Mouse (Mus musculus): ENCODE measurements at regions not wholly inside any gene's neighbourhood (a gene's known extent, or its start where the extent isn't known, plus 50 kb on each side); places are given as distances from the start of the nearest gene placed in this dataset.
A peak's percentile ranks its signal among the peaks of the same experiment; 100 is the strongest.

DNA sequence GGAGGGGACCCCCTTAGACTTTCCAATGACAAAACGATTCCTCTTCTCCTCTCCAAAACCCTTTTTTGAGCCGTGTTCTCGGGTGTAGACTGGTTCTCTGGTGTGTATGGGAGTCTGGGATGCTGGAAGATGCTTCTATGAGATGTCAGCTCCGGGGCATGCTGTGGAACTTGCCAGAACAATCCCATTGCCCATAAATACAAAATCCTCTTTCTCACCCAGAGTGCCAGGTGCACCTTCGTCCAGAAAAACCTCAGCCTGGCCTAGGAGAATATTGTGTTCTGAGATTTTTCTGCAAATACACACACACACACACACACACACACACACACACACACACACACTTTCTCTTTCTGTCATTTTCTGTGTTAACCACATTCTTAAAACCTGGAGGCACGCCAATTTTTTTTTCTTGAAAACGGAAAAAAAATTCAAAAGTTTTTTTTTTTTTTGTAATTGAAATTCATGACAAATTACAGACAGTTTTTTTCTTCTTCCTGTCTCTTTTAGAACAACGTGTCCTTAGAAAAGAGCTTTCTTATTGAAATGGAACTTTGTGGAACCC lies 465.5 kb downstream of the Vrk1 start:
- H3K36me3 ChIP-seq (ENCODE audit: control insufficient read depth in 1 of 2, insufficient read depth in 2 of 2, low read length in 2 of 2) = no peaks in the 10 kb centered on the region
- no peaks in the 10 kb centered on the region for H3K79me2 ChIP-seq (ENCODE audit: control insufficient read depth, insufficient read depth, low read length, poor library complexity)
- no peak for TF ChIP-seq UBTF (IDR thresholded peaks at IDR 0.05; ENCODE audit: borderline replicate concordance, insufficient read depth, low read depth, low read length)
- no peak for TF ChIP-seq MAZ (IDR thresholded peaks at IDR 0.05; ENCODE audit: low read depth, low read length)
- TF ChIP-seq EP300 (IDR thresholded peaks at IDR 0.05; ENCODE audit: low read depth in 1 of 2, low read length in 2 of 2) = no peak
- TF ChIP-seq ZNF384 (IDR thresholded peaks at IDR 0.05; ENCODE audit: low read depth, low read length) = no peak
- TF ChIP-seq RCOR1 (IDR thresholded peaks at IDR 0.05; ENCODE audit: low read depth, low read length) = no peak
- no peak for TF ChIP-seq NRF1 (IDR thresholded peaks at IDR 0.05; ENCODE audit: insufficient read depth, low read depth, low read length, poor library complexity, severe bottlenecking)
- no peak for TF ChIP-seq CHD2 (IDR thresholded peaks at IDR 0.05; ENCODE audit: low read length)
- TF ChIP-seq TBP (IDR thresholded peaks at IDR 0.05; ENCODE audit: low read depth, low read length) = no peak
- TF ChIP-seq SMC3 (IDR thresholded peaks at IDR 0.05; ENCODE audit: low read depth, low read length) = no peak
- H3K4me1 ChIP-seq (ENCODE audit: control insufficient read depth in 1 of 2, insufficient read depth in 2 of 2, low read length in 2 of 2) = no peaks in the 10 kb centered on the region
- no peaks in the 10 kb centered on the region; a peak in 1 of 4 replicates for H3K27me3 ChIP-seq (ENCODE audit: control insufficient read depth in 1 of 2, insufficient read depth in 2 of 2, low read length in 2 of 2)
- no peak overlapping the region for H3K9ac ChIP-seq (ENCODE audit: control insufficient read depth, low read depth, low read length, poor library complexity, severe bottlenecking)
- DNase-seq (ENCODE audit: low read depth, low spot score) = no peak
- no peaks in the 10 kb centered on the region for H3K9me3 ChIP-seq (replicated peaks; ENCODE audit: insufficient read depth, low read length)
- no peak overlapping the region for H3K4me3 ChIP-seq (ENCODE audit: control insufficient read depth in 1 of 2, insufficient read depth in 1 of 2, low read depth in 2 of 2, low read length in 2 of 2)
- no peak overlapping the region for H3K27ac ChIP-seq (ENCODE audit: control insufficient read depth, low read depth, low read length)

DNA sequence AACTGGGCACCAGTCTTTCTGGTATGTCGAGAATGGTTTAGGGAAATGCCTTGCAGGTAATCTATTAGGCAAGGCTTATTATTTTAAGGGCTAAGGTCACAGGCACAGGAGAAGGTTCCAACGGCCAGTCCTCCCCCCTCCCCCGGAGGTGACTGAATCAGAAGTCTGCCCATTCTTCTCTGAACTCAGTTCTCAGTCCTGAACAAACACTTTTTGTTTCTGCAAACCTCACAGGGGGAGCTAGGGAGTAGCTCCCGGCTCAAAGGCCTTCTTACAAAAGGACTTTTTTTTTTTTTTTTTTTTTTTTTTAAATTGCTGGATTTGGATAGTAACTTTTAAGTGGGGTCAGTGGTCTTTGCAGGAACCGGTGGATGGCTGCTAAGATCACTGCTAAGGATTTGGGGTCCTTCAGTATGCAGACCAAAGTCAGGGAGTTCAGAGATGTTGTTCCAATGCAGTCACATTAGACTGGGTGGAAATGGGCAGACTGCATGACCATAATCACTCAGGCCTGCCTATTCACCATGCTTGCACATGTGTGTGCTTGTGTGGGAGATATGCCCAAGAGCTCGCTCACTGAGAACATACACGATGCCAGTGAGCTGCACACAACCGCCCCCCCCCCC lies 467.1 kb downstream of the Vrk1 start:
- H3K27me3 ChIP-seq (ENCODE audit: control insufficient read depth in 1 of 2, insufficient read depth in 2 of 2, low read length in 2 of 2) = no peaks in the 10 kb centered on the region; a peak in 1 of 4 replicates
- H3K36me3 ChIP-seq (ENCODE audit: control insufficient read depth in 1 of 2, insufficient read depth in 2 of 2, low read length in 2 of 2) = no peaks in the 10 kb centered on the region
- H3K79me2 ChIP-seq (ENCODE audit: control insufficient read depth, insufficient read depth, low read length, poor library complexity) = no peaks in the 10 kb centered on the region
- no peaks in the 10 kb centered on the region for H3K4me1 ChIP-seq (ENCODE audit: control insufficient read depth in 1 of 2, insufficient read depth in 2 of 2, low read length in 2 of 2)
- TF ChIP-seq JUND (IDR thresholded peaks at IDR 0.05; ENCODE audit: low read depth, low read length) (no peak), GATA1 (IDR thresholded peaks at IDR 0.05; ENCODE audit: low read depth, low read length) (no peak), ZNF384 (IDR thresholded peaks at IDR 0.05; ENCODE audit: low read depth, low read length) (no peak), USF1 (IDR thresholded peaks at IDR 0.05; ENCODE audit: low read depth, low read length) (no peak), POLR2AphosphoS2 (IDR thresholded peaks at IDR 0.05; ENCODE audit: low read length) (no peak), POLR2AphosphoS5 (IDR thresholded peaks at IDR 0.05; ENCODE audit: borderline replicate concordance, low read depth, low read length) (no peak), MXI1 (IDR thresholded peaks at IDR 0.05; ENCODE audit: low read depth, low read length) (no peak), ZMIZ1 (IDR thresholded peaks at IDR 0.05; ENCODE audit: low read depth, low read length) (no peak), HCFC1 (IDR thresholded peaks at IDR 0.05; ENCODE audit: low read depth, low read length) (no peak), E2F4 (IDR thresholded peaks at IDR 0.05; ENCODE audit: borderline replicate concordance, low read depth, low read length) (no peak), MEF2A (IDR thresholded peaks at IDR 0.05; ENCODE audit: extremely low read depth, insufficient replicate concordance, low read depth, low read length, poor library complexity, severe bottlenecking) (no peak), POLR2A (IDR thresholded peaks at IDR 0.05; ENCODE audit: control insufficient read depth in 1 of 2, insufficient read depth in 1 of 2, low read depth in 1 of 2, low read length in 2 of 2, poor library complexity in 1 of 2) (no peak), GABPA (IDR thresholded peaks at IDR 0.05; ENCODE audit: low read depth, low read length) (no peak), BHLHE40 (IDR thresholded peaks at IDR 0.05; ENCODE audit: borderline replicate concordance, low read depth, low read length) (no peak), CTCF (IDR thresholded peaks at IDR 0.05 in 2 of 3, conservative IDR thresholded peaks at IDR 0.05 in 1 of 3; ENCODE audit: control insufficient read depth in 1 of 3, insufficient read depth in 1 of 3, low read depth in 2 of 3, low read length in 3 of 3, poor library complexity in 1 of 3, severe bottlenecking in 1 of 3) (no peak), TCF12 (IDR thresholded peaks at IDR 0.05; ENCODE audit: low read depth, low read length) (no peak), EP300 (IDR thresholded peaks at IDR 0.05; ENCODE audit: low read depth in 1 of 2, low read length in 2 of 2) (no peak), MAX (IDR thresholded peaks at IDR 0.05; ENCODE audit: low read length) (no peak), ZKSCAN1 (IDR thresholded peaks at IDR 0.05; ENCODE audit: low read depth, low read length) (no peak)
- no peak overlapping the region for H3K9ac ChIP-seq (ENCODE audit: control insufficient read depth, low read depth, low read length, poor library complexity, severe bottlenecking)
- no peaks in the 10 kb centered on the region for H3K9me3 ChIP-seq (replicated peaks; ENCODE audit: insufficient read depth, low read length)
- no peak overlapping the region for H3K4me3 ChIP-seq (ENCODE audit: control insufficient read depth in 1 of 2, insufficient read depth in 1 of 2, low read depth in 2 of 2, low read length in 2 of 2)
- no peak overlapping the region for H3K27ac ChIP-seq (ENCODE audit: control insufficient read depth, low read depth, low read length)
- DNase-seq (ENCODE audit: low read depth, low spot score) = peak; percentile 3
